Mouse (Mus musculus): Measurements from ENCODE around the gene Gm10310. TPM values are rescaled to one million over a fixed set of nuclear protein-coding genes. Genes with fewer than 3 reads are reported as not detected.

Gm10310 gene
- polyA plus RNA-seq, 1 experiment from 2014 or later = not detected

GRCm38 (mm10) chr10:129949000-129949399, 35.9 kb downstream of the Gm10310 start, which contains the start of gene Olfr818:
Gene Olfr818 (minus strand): TSS chr10:129949100.
- no peak for DNase-seq (ENCODE audit: low spot score)
- H3K4me1 ChIP-seq (replicated peaks; ENCODE audit: control insufficient read depth, insufficient read depth, low read length) = no peaks in the 10 kb centered on the region
- ATAC-seq (ENCODE audit: low FRiP score) = no peak
- no peaks in the 10 kb centered on the region for H3K9me3 ChIP-seq (ENCODE audit: control insufficient read depth, low read length)
- no peak within 1 kb of the TSS for H3K9ac ChIP-seq
- 93% methylated on average over 2 of the region's 2 CpGs for WGBS
- no peak within 1 kb of the TSS for H3K27ac ChIP-seq
- H3K27me3 ChIP-seq (ENCODE audit: control insufficient read depth, insufficient read depth, low read length) = no peaks in the 10 kb centered on the region
- H3K4me3 ChIP-seq (replicated peaks; ENCODE audit: low read length) = no peak within 1 kb of the TSS
- H3K4me2 ChIP-seq (replicated peaks) = no peak within 1 kb of the TSS
- H3K36me3 ChIP-seq (replicated peaks; ENCODE audit: control insufficient read depth, insufficient read depth) = no peaks in the 10 kb centered on the region

Other genes with a start within 250 kb of the Gm10310 start
- gene Olfr806, start 243.1 kb downstream of the Gm10310 start, polyA plus RNA-seq (2014; fragmentation: Nextera tagmentation; extraction: Ambion mirVana) = not detected in 2 replicates
- gene Olfr807, start 227.3 kb downstream of the Gm10310 start, polyA plus RNA-seq (2014; fragmentation: Nextera tagmentation; extraction: Ambion mirVana) = not detected in 2 replicates
- gene Olfr808, start 219.6 kb downstream of the Gm10310 start, polyA plus RNA-seq (2014; fragmentation: Nextera tagmentation; extraction: Ambion mirVana) = not detected in 2 replicates
- not detected in 2 replicates for gene Olfr809, start 210.4 kb downstream of the Gm10310 start, polyA plus RNA-seq (2014; fragmentation: Nextera tagmentation; extraction: Ambion mirVana)
- not detected in 2 replicates for gene Olfr810, start 190.1 kb downstream of the Gm10310 start, polyA plus RNA-seq (2014; fragmentation: Nextera tagmentation; extraction: Ambion mirVana)
- not detected in 2 replicates for gene Olfr811, start 180.7 kb downstream of the Gm10310 start, polyA plus RNA-seq (2014; fragmentation: Nextera tagmentation; extraction: Ambion mirVana)
- gene Olfr812, start 139.0 kb downstream of the Gm10310 start, polyA plus RNA-seq (2014; fragmentation: Nextera tagmentation; extraction: Ambion mirVana) = not detected in 2 replicates
- not detected in 2 replicates for gene Olfr813, start 129.7 kb downstream of the Gm10310 start, polyA plus RNA-seq (2014; fragmentation: Nextera tagmentation; extraction: Ambion mirVana)
- gene Olfr814, start 105.2 kb downstream of the Gm10310 start, polyA plus RNA-seq (2014; fragmentation: Nextera tagmentation; extraction: Ambion mirVana) = not detected in 2 replicates
- gene Olfr815, start 79.2 kb downstream of the Gm10310 start, polyA plus RNA-seq (2014; fragmentation: Nextera tagmentation; extraction: Ambion mirVana) = not detected in 2 replicates
- gene Olfr816, start 69.5 kb downstream of the Gm10310 start, polyA plus RNA-seq (2014; fragmentation: Nextera tagmentation; extraction: Ambion mirVana) = not detected in 2 replicates
- gene Olfr818, start 36.0 kb downstream of the Gm10310 start, polyA plus RNA-seq (2014; fragmentation: Nextera tagmentation; extraction: Ambion mirVana) = not detected in 2 replicates
- not detected in 2 replicates for gene Olfr819, start 17.8 kb downstream of the Gm10310 start, polyA plus RNA-seq (2014; fragmentation: Nextera tagmentation; extraction: Ambion mirVana)
- gene Olfr247, start 8.9 kb downstream of the Gm10310 start, polyA plus RNA-seq (2014; fragmentation: Nextera tagmentation; extraction: Ambion mirVana) = not detected in 2 replicates
- gene Olfr820, start 27.6 kb upstream of the Gm10310 start, polyA plus RNA-seq (2014; fragmentation: Nextera tagmentation; extraction: Ambion mirVana) = not detected in 2 replicates
- not detected in 2 replicates for gene Olfr821, start 45.3 kb upstream of the Gm10310 start, polyA plus RNA-seq (2014; fragmentation: Nextera tagmentation; extraction: Ambion mirVana)
- gene Olfr822, start 86.1 kb upstream of the Gm10310 start, polyA plus RNA-seq (2014; fragmentation: Nextera tagmentation; extraction: Ambion mirVana) = not detected in 2 replicates
- gene Olfr823, start 130.3 kb upstream of the Gm10310 start, polyA plus RNA-seq (2014; fragmentation: Nextera tagmentation; extraction: Ambion mirVana) = not detected in 2 replicates
- not detected in 2 replicates for gene Olfr824, start 144.9 kb upstream of the Gm10310 start, polyA plus RNA-seq (2014; fragmentation: Nextera tagmentation; extraction: Ambion mirVana)
- not detected in 2 replicates for gene Olfr825, start 181.7 kb upstream of the Gm10310 start, polyA plus RNA-seq (2014; fragmentation: Nextera tagmentation; extraction: Ambion mirVana)
- not detected in 2 replicates for gene Olfr826, start 199.1 kb upstream of the Gm10310 start, polyA plus RNA-seq (2014; fragmentation: Nextera tagmentation; extraction: Ambion mirVana)
- gene Olfr827, start 229.3 kb upstream of the Gm10310 start, polyA plus RNA-seq (2014; fragmentation: Nextera tagmentation; extraction: Ambion mirVana) = not detected in 2 replicates

Data from hindbrain, embryonic 14.5 days (tissue).